Mouse (Mus musculus): ENCODE results near the gene E130114P18Rik. TPM values are rescaled to one million over a fixed set of nuclear protein-coding genes. Genes with fewer than 3 reads are reported as not detected.

Gene E130114P18Rik
- total RNA-seq, 1 experiment from 2014 or later = not detected

- ATAC-seq (ENCODE audit: extremely low read depth, insufficient number of reproducible peaks, low FRiP score, poor library complexity, severe bottlenecking) = no peak
These were observed 55.2 kb downstream of the E130114P18Rik start for GRCm38 (mm10) chr4:97722666-97723065.

GRCm38 (mm10) chr4:97714616-97715015 is 63.3 kb downstream of the E130114P18Rik start:
- ATAC-seq (ENCODE audit: extremely low read depth, insufficient number of reproducible peaks, low FRiP score, poor library complexity, severe bottlenecking) = no peak

- no peak for ATAC-seq (ENCODE audit: extremely low read depth, insufficient number of reproducible peaks, low FRiP score, poor library complexity, severe bottlenecking)
These were observed 63.7 kb downstream of the E130114P18Rik start for GRCm38 (mm10) chr4:97714101-97714615.

GRCm38 (mm10) chr4:97712547-97712946 is 65.3 kb downstream of the E130114P18Rik start:
- no peak for ATAC-seq (ENCODE audit: extremely low read depth, insufficient number of reproducible peaks, low FRiP score, poor library complexity, severe bottlenecking)

DNA sequence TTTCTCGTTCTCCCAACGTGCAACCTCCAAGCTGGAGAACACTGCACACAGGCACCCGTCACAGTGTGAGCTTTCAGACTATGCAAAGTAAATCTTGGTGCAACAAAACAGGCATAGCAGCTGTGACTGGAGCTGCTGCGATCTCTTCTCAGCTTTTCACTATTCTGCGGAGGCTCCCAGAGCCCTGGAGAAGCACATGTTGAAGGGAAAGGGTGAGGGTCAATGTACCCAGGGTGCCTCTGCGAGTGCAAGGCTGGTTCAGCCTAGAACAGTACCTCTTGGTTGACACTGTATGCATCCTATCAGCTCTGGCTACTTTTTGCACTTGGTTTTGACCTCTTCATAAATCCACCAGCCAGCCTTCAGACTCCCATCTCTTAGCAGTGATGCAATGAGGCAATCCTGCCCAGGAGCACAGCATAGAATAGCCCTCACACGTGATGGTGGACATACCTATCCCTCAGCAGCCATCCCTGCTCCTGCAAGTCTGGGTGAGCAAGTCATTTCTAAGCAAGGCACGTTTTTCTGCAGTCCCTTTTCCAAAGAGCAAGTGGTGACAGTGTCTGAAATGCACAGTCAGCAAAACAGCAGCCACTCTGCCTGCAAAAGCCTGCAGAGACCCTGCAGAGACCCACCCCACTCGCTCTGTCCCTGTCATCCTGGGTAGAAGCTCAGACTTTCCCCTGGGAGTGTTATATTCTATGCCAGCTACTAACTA is 67.7 kb downstream of the E130114P18Rik start:
- ATAC-seq (ENCODE audit: extremely low read depth, insufficient number of reproducible peaks, low FRiP score, poor library complexity, severe bottlenecking) = no peak

DNA sequence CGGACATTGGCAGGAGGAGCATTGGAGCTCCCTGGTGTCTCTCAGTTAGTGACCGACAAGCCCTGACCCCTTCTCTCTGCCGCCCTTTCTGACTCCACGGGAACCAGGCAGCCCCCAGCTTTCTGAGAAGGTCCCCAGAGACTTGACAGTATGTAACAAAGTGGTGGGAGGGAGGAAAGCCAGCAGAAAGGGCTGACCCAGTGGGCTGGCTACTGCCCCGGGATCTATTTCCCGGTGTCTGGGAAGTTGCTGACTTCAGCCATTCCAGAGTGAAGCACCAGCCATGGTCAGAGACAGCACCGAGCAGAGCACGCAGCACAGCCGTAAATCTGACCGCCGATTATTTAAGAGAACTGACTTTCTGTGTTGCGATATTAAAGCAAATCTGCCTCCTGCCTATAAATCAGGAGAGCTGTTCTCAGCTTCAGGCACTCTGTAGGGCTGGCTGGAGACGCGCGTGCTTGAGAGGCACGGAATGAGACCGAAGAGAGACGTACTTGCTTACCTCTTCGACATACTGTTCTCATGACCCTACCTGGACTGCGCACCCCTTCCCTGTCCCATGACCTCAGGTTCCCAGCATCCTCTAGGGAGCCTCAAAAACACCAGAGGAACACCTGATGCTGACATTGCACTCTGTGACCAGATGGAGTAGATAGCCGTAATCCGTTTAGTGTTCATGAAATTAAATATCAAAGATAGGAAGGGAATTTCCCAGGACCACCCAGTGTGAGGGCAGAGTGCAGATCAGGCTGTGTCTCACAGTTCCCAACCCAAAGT is 70.3 kb downstream of the E130114P18Rik start:
- no peak for ATAC-seq (ENCODE audit: extremely low read depth, insufficient number of reproducible peaks, low FRiP score, poor library complexity, severe bottlenecking)

DNA sequence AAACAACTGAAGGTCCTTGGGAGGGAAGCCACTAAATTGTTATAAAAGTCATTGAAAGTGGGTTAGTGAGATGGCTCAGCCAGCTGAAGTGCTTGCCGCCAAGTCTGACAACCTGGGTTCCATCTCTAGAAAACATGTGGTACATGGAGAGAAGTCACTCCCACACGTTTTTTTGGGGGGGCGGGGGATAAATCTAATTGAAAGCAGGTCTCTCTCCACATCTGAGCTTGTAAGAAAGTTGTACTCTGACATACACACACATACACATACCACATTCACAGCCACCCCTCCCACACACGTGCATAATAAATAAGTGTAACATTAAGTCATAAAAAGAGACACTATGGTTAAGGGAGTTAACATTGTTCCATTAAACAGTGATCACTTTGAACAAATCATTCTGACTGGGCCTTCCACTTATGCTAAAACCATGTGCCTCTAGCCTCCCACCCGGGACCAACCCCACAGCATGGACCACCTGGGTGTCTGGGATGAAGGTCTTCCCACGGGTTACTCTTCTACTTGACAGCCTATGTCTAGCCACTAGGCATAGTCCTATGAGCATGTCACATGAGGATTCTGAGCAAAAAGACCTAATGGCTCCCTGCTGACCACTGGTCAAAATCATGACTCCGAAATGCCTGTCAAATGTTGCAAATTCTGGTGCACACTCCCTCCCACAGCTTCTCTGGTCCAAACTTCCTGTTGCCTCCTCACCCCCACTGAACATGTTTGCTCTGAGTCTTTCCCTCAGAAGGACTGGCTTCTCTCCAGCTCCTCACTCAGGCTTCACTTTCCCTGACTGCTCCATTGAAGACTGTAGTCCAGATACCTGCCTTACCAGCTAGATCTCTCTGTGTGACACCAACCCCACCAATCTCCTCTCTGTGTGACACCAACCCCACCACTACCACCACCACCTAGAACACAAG is 80.9 kb downstream of the E130114P18Rik start:
- ATAC-seq (ENCODE audit: extremely low read depth, insufficient number of reproducible peaks, low FRiP score, poor library complexity, severe bottlenecking) = no peak

DNA sequence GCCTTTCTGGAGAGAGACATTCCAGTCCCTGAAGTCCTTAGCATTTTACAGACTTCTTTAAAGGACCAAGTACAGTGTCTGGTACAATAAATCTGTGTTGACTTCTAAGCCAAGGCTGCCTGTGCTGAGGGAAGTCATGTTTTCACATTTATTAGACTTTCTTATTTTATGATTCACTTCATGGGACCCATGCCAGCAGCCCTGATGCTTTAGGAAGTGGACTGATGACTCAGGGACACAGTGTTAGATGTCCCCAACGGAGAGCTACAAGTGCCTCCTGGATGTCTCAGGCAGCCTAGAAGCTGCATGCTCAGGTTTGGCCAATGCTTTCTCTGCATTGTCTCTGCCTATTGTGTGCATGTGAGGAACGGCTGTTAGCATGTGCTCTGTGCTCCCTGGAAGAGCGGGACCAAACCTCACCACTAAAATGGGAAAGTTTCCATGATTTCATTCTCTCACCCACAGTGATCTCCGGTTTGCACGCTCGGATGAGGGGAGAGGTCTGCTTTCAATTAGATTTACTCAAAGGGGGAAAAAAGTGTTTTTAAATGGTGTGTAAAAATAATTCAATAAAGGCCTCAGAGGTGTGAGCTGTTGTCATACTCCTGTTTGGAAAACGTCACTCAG is 82.4 kb downstream of the E130114P18Rik start:
- no peak for ATAC-seq (ENCODE audit: extremely low read depth, insufficient number of reproducible peaks, low FRiP score, poor library complexity, severe bottlenecking)

DNA sequence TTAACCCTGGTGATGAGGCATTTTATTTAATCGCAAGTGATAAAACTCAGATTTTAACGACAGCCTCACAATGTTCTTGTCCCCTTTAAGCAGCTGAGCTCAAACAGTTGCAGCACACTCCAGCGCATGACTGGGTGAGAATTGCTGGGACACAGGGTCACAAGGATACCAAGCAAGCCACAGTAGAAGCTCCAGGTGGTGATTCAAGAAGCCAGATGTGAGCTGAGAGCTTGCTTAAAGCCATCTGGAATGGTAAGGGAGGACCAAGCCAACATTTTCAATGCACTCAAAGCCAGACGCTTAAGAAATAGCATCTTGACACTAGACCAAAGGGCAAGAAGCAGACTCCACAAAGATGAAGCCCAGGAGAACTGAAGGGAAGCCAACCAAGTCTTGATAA is 83.9 kb downstream of the E130114P18Rik start:
- no peak for ATAC-seq (ENCODE audit: extremely low read depth, insufficient number of reproducible peaks, low FRiP score, poor library complexity, severe bottlenecking)

DNA sequence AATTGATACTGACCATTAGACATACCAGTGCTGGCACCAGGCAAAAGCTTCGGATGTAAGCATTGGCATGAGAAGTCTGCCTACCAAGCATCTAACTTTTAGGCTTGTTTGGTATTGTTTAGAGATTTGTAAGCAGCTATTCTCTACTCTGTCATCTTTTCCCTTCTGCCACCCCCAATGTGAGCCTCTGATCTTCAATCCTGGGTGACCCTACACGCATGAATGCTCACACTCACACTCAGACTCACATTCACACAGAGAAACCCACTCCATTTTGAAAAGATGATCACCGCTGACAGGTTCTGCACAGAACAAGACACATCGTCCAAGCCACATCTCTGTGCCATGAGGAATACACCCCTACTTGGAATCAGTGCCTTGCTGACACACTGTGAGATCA is 84.8 kb downstream of the E130114P18Rik start:
- ATAC-seq (ENCODE audit: extremely low read depth, insufficient number of reproducible peaks, low FRiP score, poor library complexity, severe bottlenecking) = no peak

GRCm38 (mm10) chr4:97690384-97690766 is 87.5 kb downstream of the E130114P18Rik start:
- no peak for ATAC-seq (ENCODE audit: extremely low read depth, insufficient number of reproducible peaks, low FRiP score, poor library complexity, severe bottlenecking)

- no peak for ATAC-seq (ENCODE audit: extremely low read depth, insufficient number of reproducible peaks, low FRiP score, poor library complexity, severe bottlenecking)
These were observed 88.2 kb downstream of the E130114P18Rik start for GRCm38 (mm10) chr4:97689456-97690383.

DNA sequence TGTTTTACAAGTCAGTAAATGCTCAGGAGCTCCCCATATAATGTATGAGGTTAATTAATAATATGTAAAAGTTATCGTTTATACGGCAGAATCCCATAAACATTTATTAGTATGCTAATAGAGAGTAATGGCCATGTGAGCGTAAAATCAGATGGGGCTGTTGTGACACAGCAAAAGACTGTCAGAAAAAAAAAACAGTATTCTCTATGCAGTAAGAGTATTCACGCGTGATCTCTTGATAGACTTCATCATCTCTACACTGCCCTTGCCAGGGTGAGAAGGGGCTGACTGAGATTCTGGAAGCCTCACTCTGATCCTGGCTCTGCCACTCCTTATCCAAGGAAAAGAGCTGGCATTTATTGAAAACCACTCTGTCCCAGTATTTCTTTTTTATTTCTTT is 91.9 kb downstream of the E130114P18Rik start:
- no peak for ATAC-seq (ENCODE audit: extremely low read depth, insufficient number of reproducible peaks, low FRiP score, poor library complexity, severe bottlenecking)

DNA sequence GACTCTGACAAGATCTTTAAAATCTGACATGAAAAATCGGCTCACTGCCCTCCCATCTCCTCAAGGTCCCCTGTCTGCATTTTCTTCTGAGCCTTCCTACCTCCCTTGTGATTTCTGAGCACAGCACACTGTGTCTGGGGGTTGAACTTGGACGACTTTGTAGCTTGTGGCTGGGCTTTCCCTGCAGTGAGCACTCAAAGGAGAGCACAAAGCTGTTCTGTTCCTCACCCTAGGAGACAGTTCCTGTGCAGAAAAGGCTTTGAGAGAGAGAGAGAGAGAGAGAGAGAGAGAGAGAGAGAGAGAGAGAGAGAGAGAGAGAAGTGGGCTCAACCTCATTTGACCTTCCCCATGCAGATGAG is 101.3 kb downstream of the E130114P18Rik start:
- ATAC-seq (ENCODE audit: extremely low read depth, insufficient number of reproducible peaks, low FRiP score, poor library complexity, severe bottlenecking) = no peak

DNA sequence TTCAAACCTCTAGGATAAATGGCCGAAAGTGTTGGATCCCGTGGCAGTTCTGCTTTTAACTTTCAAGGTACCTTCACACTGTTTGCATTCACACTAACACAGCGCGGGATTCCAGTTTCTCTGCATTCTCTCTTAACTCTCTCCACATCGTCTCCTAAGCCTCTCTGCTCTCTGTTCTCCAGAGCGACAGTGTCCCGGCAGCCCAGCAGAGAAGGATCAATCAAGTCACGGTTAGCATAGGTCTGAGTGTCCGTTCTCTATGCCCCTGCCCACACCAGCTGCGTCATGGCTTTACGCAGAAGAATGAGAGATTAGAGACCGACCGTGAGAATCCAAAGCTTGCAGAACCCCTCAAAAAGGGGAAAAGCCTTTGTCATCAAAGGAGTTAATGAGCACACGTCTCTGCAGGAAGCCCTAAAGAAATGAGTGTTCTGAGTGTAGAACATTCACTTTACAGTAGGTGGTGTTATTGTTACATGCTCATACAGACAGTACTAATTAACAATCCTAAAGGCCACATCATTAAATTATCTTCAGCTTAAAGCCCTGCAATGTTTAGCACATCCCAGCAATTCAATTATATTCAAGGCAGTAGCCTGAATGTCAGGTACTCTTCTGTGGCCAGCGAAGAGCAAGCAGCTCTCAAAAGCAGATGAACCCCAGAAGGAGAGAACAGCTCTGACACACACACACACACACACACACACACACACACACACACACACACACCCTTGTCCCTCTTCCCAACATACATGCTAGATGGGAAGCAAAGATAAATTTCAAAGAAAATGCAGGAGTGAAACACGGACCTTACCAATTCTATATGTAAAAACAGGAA is 101.9 kb downstream of the E130114P18Rik start:
- no peak for ATAC-seq (ENCODE audit: extremely low read depth, insufficient number of reproducible peaks, low FRiP score, poor library complexity, severe bottlenecking)

- ATAC-seq (ENCODE audit: extremely low read depth, insufficient number of reproducible peaks, low FRiP score, poor library complexity, severe bottlenecking) = no peak
These were observed 103.9 kb downstream of the E130114P18Rik start for GRCm38 (mm10) chr4:97673854-97674510.

DNA sequence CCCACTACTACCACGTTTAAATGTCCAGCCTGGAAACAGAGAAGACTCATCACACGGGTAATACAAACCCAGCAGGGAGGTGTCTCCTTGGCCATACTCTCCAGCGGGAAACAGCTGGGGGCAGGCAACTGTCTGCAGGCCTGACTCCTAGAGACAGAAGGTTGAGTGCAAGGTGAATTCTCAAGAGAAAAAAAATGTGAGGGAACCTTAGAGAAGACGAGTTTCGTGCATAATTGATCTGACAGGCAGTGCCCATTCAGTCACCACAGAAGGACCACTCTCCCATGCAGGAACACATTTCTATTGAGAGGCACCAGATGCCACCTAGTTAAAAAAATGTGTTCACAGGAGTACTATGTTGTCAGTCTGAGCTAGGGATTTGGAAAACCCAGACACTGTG is 105.4 kb downstream of the E130114P18Rik start:
- ATAC-seq (ENCODE audit: extremely low read depth, insufficient number of reproducible peaks, low FRiP score, poor library complexity, severe bottlenecking) = no peak
